Mouse (Mus musculus): ENCODE measurements at regions not wholly inside any gene's neighbourhood (a gene's known extent, or its start where the extent isn't known, plus 50 kb on each side); places are given as distances from the start of the nearest gene placed in this dataset.
"Not testable (repeated sequence)": the region's sequence is repeated elsewhere in the genome, so short reads cannot be mapped to it uniquely, and the experiment has no call there.

DNA sequence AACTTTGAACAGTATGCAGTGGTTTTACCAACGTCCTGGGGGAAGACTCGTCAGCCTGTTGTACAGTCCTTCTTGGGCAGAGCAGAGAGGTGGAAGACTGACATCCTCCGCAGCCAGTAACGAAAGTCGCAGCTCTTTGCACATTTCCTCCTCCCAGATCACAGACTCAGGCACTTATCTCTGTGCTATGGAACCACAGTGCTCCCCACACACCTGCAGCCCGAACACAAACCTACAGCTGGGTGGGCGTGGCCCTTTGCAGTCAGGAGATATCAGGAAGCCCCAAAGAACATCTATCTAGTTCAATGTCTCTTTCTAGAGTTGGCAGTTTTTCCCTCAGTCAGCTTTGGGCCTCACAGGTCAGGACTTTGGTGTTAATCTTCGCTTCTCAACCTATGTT lies 841.9 kb upstream of the Olfr1507 start:
- not testable (repeated sequence) for TF ChIP-seq ZNF384 (IDR thresholded peaks at IDR 0.05; ENCODE audit: low read depth, low read length); HCFC1 (IDR thresholded peaks at IDR 0.05; ENCODE audit: borderline replicate concordance, insufficient read depth, low read length); MAFK (IDR thresholded peaks at IDR 0.05; ENCODE audit: insufficient read depth, low read depth, low read length)

All from ES-E14 (cell line).